Mouse (Mus musculus) kidney, adult 2 months (tissue): ENCODE measurements at regions not wholly inside any gene's neighbourhood (a gene's known extent, or its start where the extent isn't known, plus 50 kb on each side); places are given as distances from the start of the nearest gene placed in this dataset.

Experiments used
- CTCF ChIP-seq: fragments of 200-500 bp; conservative IDR thresholded peaks from 2 replicates; pipeline ENCODE4 v1.5.1; 2011; ENCODE audit warnings: low read depth, mild to moderate bottlenecking, control low read depth, low read length, moderate library complexity, mixed read lengths; ENCODE audit not compliant: insufficient read depth, insufficient read length
- POLR2A ChIP-seq: fragments of 200-500 bp; IDR thresholded peaks from one replicate; pipeline ENCODE4 v1.6.1; 2011; ENCODE audit warnings: low read depth, low read length, control low read depth

DNA sequence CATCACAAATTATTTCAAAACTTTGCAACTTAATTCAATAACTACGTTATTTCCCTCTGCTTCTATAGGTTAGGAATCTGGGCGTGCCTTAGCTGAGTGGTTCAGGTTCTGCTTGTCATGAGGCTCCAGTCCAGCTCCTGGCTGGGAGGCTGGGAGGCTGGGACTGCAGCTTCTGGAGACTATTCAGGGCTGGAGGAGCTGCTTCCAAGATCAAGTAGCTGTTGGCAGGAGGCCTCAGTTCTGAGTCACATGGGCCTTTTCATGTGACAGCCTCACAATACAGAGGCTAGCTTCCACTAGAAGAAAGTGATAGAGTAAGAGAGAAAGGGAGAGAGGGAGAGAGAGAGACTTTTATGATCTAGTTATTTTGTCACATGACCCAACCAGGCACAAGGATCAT is 84.3 kb upstream of the Tsc22d2 start:
- TF ChIP-seq POLR2A (no peak), CTCF (no peak)
